Mouse (Mus musculus) lung, embryonic 14.5 days (tissue): ENCODE measurements around the gene Bcl10. TPM values are rescaled to one million over a fixed set of nuclear protein-coding genes. Genes with fewer than 3 reads are reported as not detected.

Experiments
- ATAC-seq: fragments of 200-750 bp; cut with Nextera tagmentation; 2 replicates; pipeline ENCODE4 v1.8.0; 2017; ENCODE audit warnings: mild to moderate bottlenecking, moderate TSS enrichment, moderate library complexity; ENCODE audit not compliant: insufficient read depth
- DNase-seq: peaks from one replicate; pipeline ENCODE4 v3.0.0-alpha.2; 2015
- H3K27ac ChIP-seq: fragments of 300-500 bp; sonication (generic); 2 replicates; pipeline ENCODE4 v1.5.1; 2014; ENCODE audit warnings: low read depth, mild to moderate bottlenecking, moderate library complexity
- H3K27me3 ChIP-seq: fragments of 300-500 bp; sonication (generic); 2 replicates; pipeline ENCODE4 v1.6.1; 2014; ENCODE audit warnings: low read length, control low read depth; ENCODE audit not compliant: insufficient read depth
- H3K36me3 ChIP-seq: fragments of 300-500 bp; sonication (generic); 2 replicates; pipeline ENCODE4 v1.6.1; 2014; ENCODE audit warnings: control low read depth; ENCODE audit not compliant: insufficient read depth
- H3K4me1 ChIP-seq: fragments of 300-500 bp; sonication (generic); 2 replicates; pipeline ENCODE4 v1.6.1; 2014; ENCODE audit warnings: antibody characterized with exemption, control low read depth; ENCODE audit not compliant: insufficient read depth
- H3K4me2 ChIP-seq: fragments of 300-500 bp; sonication (generic); 2 replicates; pipeline ENCODE4 v1.6.1; 2014; ENCODE audit warnings: mild to moderate bottlenecking
- H3K4me3 ChIP-seq: fragments of 300-500 bp; sonication (generic); 2 replicates; pipeline ENCODE4 v1.5.1; 2014; ENCODE audit warnings: low read depth, low read length
- H3K9ac ChIP-seq: fragments of 300-500 bp; sonication (generic); 2 replicates; pipeline ENCODE4 v1.6.1; 2014
- H3K9me3 ChIP-seq: fragments of 300-500 bp; sonication (generic); 2 replicates; pipeline ENCODE4 v1.6.1; 2016; ENCODE audit warnings: low read depth, low read length, control low read depth
- CTCF ChIP-seq: IDR thresholded peaks from 2 replicates; pipeline ENCODE4 v1.5.1; 2016; ENCODE audit warnings: antibody characterized with exemption, low read depth
- WGBS: fragments of 180-500 bp; shearing (Covaris S2); extraction: QIAGEN DNeasy Blood & Tissue Kit; methylation state at CpG from one replicate; pipeline ENCODE4 v1.1.7; 2014; 5-methylcytosine and 5-hydroxymethylcytosine counted together
- polyA plus RNA-seq: library from polyadenylated mRNA; unstranded; fragments of >200 nt; fragmentation: Nextera tagmentation; extraction: Ambion mirVana; gene quantifications from 2 replicates; pipeline ENCODE4 v1.2.1, GENCODE M21; 2014

Gene Bcl10
- polyA plus RNA-seq, 1 experiment from 2014 or later = 50.7 TPM

- Histone ChIP-seq H3K36me3 (no peaks in the 10 kb centered on the region), H3K9me3 (no peaks in the 10 kb centered on the region), H3K9ac (no peak overlapping the region), H3K4me1 (peaks cover 11% of the 10 kb centered on the region; the same call in 1 of the 2 replicates), H3K4me2 (no peak overlapping the region), H3K27me3 (no peaks in the 10 kb centered on the region), H3K27ac (no peak overlapping the region), H3K4me3 (no peak overlapping the region)
- WGBS = 73% methylated on average over 2 of the region's 2 CpGs
- ATAC-seq (no peak), DNase-seq (no peak)
- TF ChIP-seq CTCF = no peak
Measured at GRCm38 (mm10) chr3:145883233-145883632, 39.4 kb upstream of the Bcl10 start.

DNA sequence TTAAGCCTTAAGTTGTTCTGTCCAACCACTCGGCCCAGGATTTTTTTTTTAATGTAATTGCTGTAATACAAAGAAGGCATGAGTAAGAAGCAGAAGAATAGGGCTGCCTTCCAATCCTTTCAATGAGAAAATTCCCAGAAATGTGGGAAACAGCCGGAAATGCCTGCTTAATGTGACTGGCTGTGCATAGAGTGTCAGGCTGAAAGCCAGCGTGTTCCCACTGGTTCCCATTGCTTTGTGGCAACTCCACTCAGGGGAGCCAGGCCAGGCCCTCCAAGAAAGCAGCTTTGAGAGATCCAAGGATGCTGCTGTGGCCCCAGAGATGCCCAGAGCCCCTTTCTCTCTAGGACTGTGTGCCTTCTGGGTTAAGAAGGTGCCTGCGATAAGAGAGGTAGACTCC is 37.2 kb upstream of the Bcl10 start:
- WGBS = 59% methylated on average over 4 of the region's 4 CpGs
- no peak for TF ChIP-seq CTCF
- Histone ChIP-seq H3K36me3 (no peaks in the 10 kb centered on the region), H3K27me3 (no peaks in the 10 kb centered on the region), H3K4me3 (no peak overlapping the region), H3K9ac (no peak overlapping the region), H3K4me1 (peaks cover 11% of the 10 kb centered on the region; the same call in 1 of the 2 replicates), H3K27ac (peak overlapping the region; percentile 83), H3K4me2 (no peak overlapping the region), H3K9me3 (no peaks in the 10 kb centered on the region)
- DNase-seq (peak; percentile 54), ATAC-seq (no peak)

- Histone ChIP-seq H3K9me3 (no peaks in the 10 kb centered on the region), H3K4me3 (no peak overlapping the region), H3K9ac (no peak overlapping the region), H3K4me1 (peaks cover 11% of the 10 kb centered on the region; the same call in 1 of the 2 replicates), H3K27ac (peak overlapping the region; percentile 83), H3K27me3 (no peaks in the 10 kb centered on the region), H3K4me2 (no peak overlapping the region), H3K36me3 (no peaks in the 10 kb centered on the region)
- WGBS = 13% methylated on average over 5 of the region's 5 CpGs
- no peak for TF ChIP-seq CTCF
- DNase-seq (peak; percentile 93), ATAC-seq (peak; percentile 52; the same call in 1 of the 2 replicates)
Measured at GRCm38 (mm10) chr3:145885851-145886464, 36.6 kb upstream of the Bcl10 start.

DNA sequence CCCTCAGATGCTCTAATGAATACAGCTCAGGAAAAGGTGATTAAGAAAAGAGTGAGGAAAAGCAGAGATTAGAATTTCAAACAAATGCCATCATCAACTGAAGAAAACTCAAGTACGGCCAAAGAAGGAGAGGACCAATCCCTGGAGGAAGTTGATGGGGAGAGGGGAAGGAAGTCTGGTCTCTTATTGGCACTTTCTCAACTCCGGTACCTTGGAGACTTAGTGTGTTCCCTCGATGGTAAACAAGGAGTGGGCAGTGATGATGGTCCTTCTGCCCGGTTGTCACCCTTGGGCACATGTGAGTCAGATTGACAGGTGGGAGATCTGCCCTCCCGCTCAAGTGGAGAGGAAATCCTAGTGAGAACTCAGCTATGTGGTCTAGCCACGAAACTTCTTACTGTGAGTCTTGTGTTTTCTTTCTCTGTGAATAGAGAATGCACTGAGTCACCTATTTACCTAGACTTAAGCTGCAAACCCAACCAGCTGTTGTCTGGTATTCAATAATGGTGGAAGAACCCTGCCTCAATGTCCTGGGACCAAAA is 35.1 kb upstream of the Bcl10 start:
- no peak overlapping the region for H3K4me2 ChIP-seq
- ATAC-seq (no peak), DNase-seq (no peak)
- H3K27ac ChIP-seq = no peak overlapping the region
- TF ChIP-seq CTCF = no peak
- no peak overlapping the region for H3K9ac ChIP-seq
- 71% methylated on average over 6 of the region's 6 CpGs for WGBS
- H3K4me1 ChIP-seq = peaks cover 11% of the 10 kb centered on the region; the same call in 1 of the 2 replicates
- no peaks in the 10 kb centered on the region for H3K27me3 ChIP-seq
- H3K9me3 ChIP-seq = no peaks in the 10 kb centered on the region
- H3K4me3 ChIP-seq = no peak overlapping the region
- no peaks in the 10 kb centered on the region for H3K36me3 ChIP-seq

GRCm38 (mm10) chr3:145890346-145891132 is 32.1 kb upstream of the Bcl10 start:
- H3K4me3 ChIP-seq = no peak overlapping the region
- 70% methylated on average over 18 of the region's 18 CpGs for WGBS
- H3K36me3 ChIP-seq = no peaks in the 10 kb centered on the region
- ATAC-seq (no peak), DNase-seq (no peak)
- no peak overlapping the region for H3K9ac ChIP-seq
- H3K4me1 ChIP-seq = peaks cover 10% of the 10 kb centered on the region; the same call in 1 of the 2 replicates
- H3K4me2 ChIP-seq = no peak overlapping the region
- H3K27me3 ChIP-seq = no peaks in the 10 kb centered on the region
- H3K9me3 ChIP-seq = no peaks in the 10 kb centered on the region
- H3K27ac ChIP-seq = no peak overlapping the region
- no peak for TF ChIP-seq CTCF

GRCm38 (mm10) chr3:145892451-145892850 is 30.2 kb upstream of the Bcl10 start:
- Histone ChIP-seq H3K9ac (no peak overlapping the region), H3K36me3 (no peaks in the 10 kb centered on the region), H3K9me3 (no peaks in the 10 kb centered on the region), H3K4me2 (no peak overlapping the region), H3K27me3 (no peaks in the 10 kb centered on the region), H3K4me3 (no peak overlapping the region), H3K4me1 (no peaks in the 10 kb centered on the region), H3K27ac (no peak overlapping the region)
- ATAC-seq = no peak
- no peak for TF ChIP-seq CTCF
- 65% methylated on average over 3 of the region's 3 CpGs for WGBS
- no peak for DNase-seq

DNA sequence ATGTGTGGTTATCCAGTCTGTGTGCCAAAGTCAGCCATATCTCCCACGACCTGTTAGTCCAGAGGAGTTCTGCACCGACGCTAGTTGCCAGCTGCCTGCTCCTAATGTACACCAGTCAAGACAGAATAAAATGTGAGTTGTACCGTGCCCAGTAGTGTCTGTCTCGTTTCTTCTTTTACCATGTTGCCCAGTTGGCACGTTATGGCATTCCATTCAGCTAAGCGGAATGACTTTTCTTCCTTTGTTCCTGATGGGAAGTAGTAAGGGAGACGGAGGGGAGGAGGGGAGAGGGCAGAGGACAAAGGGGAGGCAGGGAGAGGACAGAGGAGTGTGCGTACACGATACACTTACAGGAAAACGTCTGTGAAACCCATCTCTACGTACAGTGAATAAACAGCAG is 28.5 kb upstream of the Bcl10 start:
- ATAC-seq (no peak), DNase-seq (no peak)
- no peak for TF ChIP-seq CTCF
- H3K9ac ChIP-seq = no peak overlapping the region
- no peak overlapping the region for H3K4me2 ChIP-seq
- no peaks in the 10 kb centered on the region for H3K9me3 ChIP-seq
- no peaks in the 10 kb centered on the region for H3K4me1 ChIP-seq
- no peaks in the 10 kb centered on the region for H3K27me3 ChIP-seq
- H3K36me3 ChIP-seq = no peaks in the 10 kb centered on the region
- no peak overlapping the region for H3K27ac ChIP-seq
- 80% methylated on average over 12 of the region's 12 CpGs for WGBS
- H3K4me3 ChIP-seq = no peak overlapping the region
